In the genomic region with DNA sequence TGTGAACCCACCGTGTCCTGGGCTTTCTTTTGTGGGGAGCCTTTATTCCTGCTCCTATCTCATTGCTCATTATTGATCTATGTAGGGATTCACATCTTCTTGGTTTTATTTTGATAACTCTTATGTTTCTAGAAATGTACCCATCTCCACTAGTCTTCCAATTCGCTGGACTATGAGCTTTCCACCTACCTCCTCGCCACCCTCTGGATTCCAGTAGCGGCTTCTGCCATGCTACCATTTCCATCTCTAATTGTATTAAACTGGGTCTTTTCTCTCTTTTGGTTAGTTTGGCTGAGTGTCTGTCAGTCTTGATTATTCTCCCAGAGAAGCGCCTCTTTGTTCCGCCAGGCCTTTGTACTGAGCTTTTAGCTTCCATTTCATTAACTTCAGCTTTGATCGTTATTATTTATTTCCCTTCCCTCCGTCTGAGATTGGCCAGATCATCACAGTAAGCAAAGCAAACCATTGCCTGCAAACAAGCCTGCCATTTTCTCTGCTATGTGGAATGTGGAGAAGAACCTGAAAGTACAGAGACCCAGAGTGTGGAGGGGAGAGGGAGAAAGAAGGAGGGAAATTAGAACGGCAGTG, we compare ENCODE assay signal across 18 mouse cellular contexts.
DNase-seq lines count a peak whose midpoint lies in the region; ATAC-seq lines count a peak whose summit lies in the region.
"Had no signal": no experiment of that assay in that cellular context is flagged by ENCODE, and none has a peak within 500 bp of the region (broad histone marks: within the 10 kb centered on the region; RNA-seq: fewer than 3 reads in every experiment).

No protein-coding gene starts in this region.

- H3K4me1 ChIP-seq in hindbrain, embryonic 10.5 days (replicated peaks), result peaks cover 44% of the 10 kb centered on the region
- peaks cover 4% of the 10 kb centered on the region for H3K4me1 ChIP-seq in hindbrain, embryonic 16.5 days (ENCODE audit: control insufficient read depth, insufficient read depth, low read depth, low read length)
- H3K4me1 ChIP-seq in embryonic facial prominence, embryonic 10.5 days, result no peaks in the 10 kb centered on the region; the same call in 1 of the 2 replicates
- peaks cover 40% of the 10 kb centered on the region for H3K4me1 ChIP-seq in hindbrain, embryonic 13.5 days (replicated peaks)
- H3K4me1 ChIP-seq in midbrain, embryonic 15.5 days, result peaks cover 20% of the 10 kb centered on the region
- H3K4me1 ChIP-seq in intestine, embryonic 15.5 days (replicated peaks), result no peaks in the 10 kb centered on the region
- H3K4me1 ChIP-seq: embryonic facial prominence, embryonic 13.5 days; liver, embryonic 13.5 days had no signal

- no peaks in the 10 kb centered on the region for H3K9me3 ChIP-seq in hindbrain, embryonic 10.5 days
- H3K9me3 ChIP-seq in hindbrain, embryonic 16.5 days (ENCODE audit: control insufficient read depth, low read length), result no peaks in the 10 kb centered on the region
- H3K9me3 ChIP-seq in embryonic facial prominence, embryonic 10.5 days, result no peaks in the 10 kb centered on the region
- no peaks in the 10 kb centered on the region for H3K9me3 ChIP-seq in hindbrain, embryonic 13.5 days
- H3K9me3 ChIP-seq in midbrain, embryonic 15.5 days, result no peaks in the 10 kb centered on the region
- H3K9me3 ChIP-seq in intestine, embryonic 15.5 days, result no peaks in the 10 kb centered on the region
- H3K9me3 ChIP-seq: embryonic facial prominence, embryonic 13.5 days; G1E; liver, embryonic 13.5 days had no signal

- no peak for ATAC-seq in hindbrain, embryonic 16.5 days
- ATAC-seq in hindbrain, embryonic 13.5 days (ENCODE audit: low FRiP score), result no peak
- no peak for ATAC-seq in midbrain, embryonic 15.5 days (replicated peaks)
- ATAC-seq in intestine, embryonic 15.5 days, result no peak

- H3K4me2 ChIP-seq in hindbrain, embryonic 16.5 days (ENCODE audit: low read length), result no peak overlapping the region
- no peak overlapping the region for H3K4me2 ChIP-seq in hindbrain, embryonic 13.5 days
- no peak overlapping the region for H3K4me2 ChIP-seq in midbrain, embryonic 15.5 days
- H3K4me2 ChIP-seq in intestine, embryonic 15.5 days (replicated peaks), result no peak overlapping the region
- H3K4me2 ChIP-seq: embryonic facial prominence, embryonic 13.5 days; heart, embryonic 11.5 days; liver, embryonic 13.5 days had no signal

- H3K4me3 ChIP-seq in hindbrain, embryonic 10.5 days, result no peak overlapping the region
- H3K4me3 ChIP-seq in hindbrain, embryonic 16.5 days (ENCODE audit: low read length), result no peak overlapping the region
- no peak overlapping the region for H3K4me3 ChIP-seq in embryonic facial prominence, embryonic 10.5 days
- H3K4me3 ChIP-seq in hindbrain, embryonic 13.5 days, result no peak overlapping the region
- no peak overlapping the region for H3K4me3 ChIP-seq in midbrain, embryonic 15.5 days
- H3K4me3 ChIP-seq in intestine, embryonic 15.5 days (replicated peaks), result no peak overlapping the region
- H3K4me3 ChIP-seq: embryonic facial prominence, embryonic 13.5 days; liver, embryonic 13.5 days had no signal

- 48% methylated on average over 9 of the region's 9 CpGs for WGBS in hindbrain, embryonic 10.5 days
- 26% methylated on average over 9 of the region's 9 CpGs for WGBS in hindbrain, embryonic 16.5 days
- 65% methylated on average over 9 of the region's 9 CpGs for WGBS in embryonic facial prominence, embryonic 10.5 days
- WGBS in hindbrain, embryonic 13.5 days, result 23% methylated on average over 9 of the region's 9 CpGs
- WGBS in midbrain, embryonic 15.5 days, result 20% methylated on average over 9 of the region's 9 CpGs
- 79% methylated on average over 9 of the region's 9 CpGs for WGBS in intestine, embryonic 15.5 days

- intact Hi-C loops in heart, postnatal 36 days (cut with DNase I), result no loop called here

- H3K9ac ChIP-seq in hindbrain, embryonic 16.5 days (ENCODE audit: low read depth, low read length), result no peak overlapping the region
- no peak overlapping the region for H3K9ac ChIP-seq in hindbrain, embryonic 13.5 days
- no peak overlapping the region for H3K9ac ChIP-seq in midbrain, embryonic 15.5 days
- H3K9ac ChIP-seq in intestine, embryonic 15.5 days, result no peak overlapping the region
- H3K9ac ChIP-seq: embryonic facial prominence, embryonic 13.5 days; liver, embryonic 13.5 days had no signal

- H3K36me3 ChIP-seq in hindbrain, embryonic 10.5 days, result no peaks in the 10 kb centered on the region
- H3K36me3 ChIP-seq in hindbrain, embryonic 16.5 days (ENCODE audit: control insufficient read depth, insufficient read depth, low read length), result no peaks in the 10 kb centered on the region
- no peaks in the 10 kb centered on the region for H3K36me3 ChIP-seq in embryonic facial prominence, embryonic 10.5 days (replicated peaks)
- no peaks in the 10 kb centered on the region for H3K36me3 ChIP-seq in hindbrain, embryonic 13.5 days
- no peaks in the 10 kb centered on the region for H3K36me3 ChIP-seq in midbrain, embryonic 15.5 days (replicated peaks)
- H3K36me3 ChIP-seq in intestine, embryonic 15.5 days, result no peaks in the 10 kb centered on the region
- H3K36me3 ChIP-seq: embryonic facial prominence, embryonic 13.5 days; G1E; liver, embryonic 13.5 days had no signal

- DNase-seq in hindbrain, embryonic 10.5 days (ENCODE audit: low spot score), result peak; percentile 35
- no peak for DNase-seq in embryonic facial prominence, embryonic 10.5 days (ENCODE audit: low spot score)
- no peak for DNase-seq in heart, postnatal 36 days
- no peak for DNase-seq in heart, adult 18-20 months
- DNase-seq: adrenal gland, adult 8-10 months; cerebellum, adult 9-11 months; gastrocnemius, postnatal 10 days; kidney, adult 11 months; kidney, postnatal 36 days; liver, embryonic 13.5 days; thymus, adult 2 months had no signal

- H3K27ac ChIP-seq in hindbrain, embryonic 10.5 days, result peak overlapping the region; percentile 81
- no peak overlapping the region for H3K27ac ChIP-seq in hindbrain, embryonic 16.5 days (ENCODE audit: low read depth, low read length)
- H3K27ac ChIP-seq in embryonic facial prominence, embryonic 10.5 days (replicated peaks), result 0 out of 2 replicates have a peak overlapping the region, but pooled peaks have one; percentile 14
- peak overlapping the region; percentile 20 for H3K27ac ChIP-seq in hindbrain, embryonic 13.5 days
- H3K27ac ChIP-seq in midbrain, embryonic 15.5 days, result peak overlapping the region; percentile 48; the same call in 1 of the 2 replicates
- H3K27ac ChIP-seq in intestine, embryonic 15.5 days, result no peak overlapping the region
- H3K27ac ChIP-seq: embryonic facial prominence, embryonic 13.5 days; liver, embryonic 13.5 days had no signal

- H3K27me3 ChIP-seq in hindbrain, embryonic 10.5 days (ENCODE audit: insufficient read depth, poor library complexity, severe bottlenecking), result no peaks in the 10 kb centered on the region
- H3K27me3 ChIP-seq in hindbrain, embryonic 16.5 days (replicated peaks; ENCODE audit: control insufficient read depth, insufficient read depth, low read length), result no peaks in the 10 kb centered on the region
- no peaks in the 10 kb centered on the region for H3K27me3 ChIP-seq in embryonic facial prominence, embryonic 10.5 days (replicated peaks; ENCODE audit: low read depth, poor library complexity, severe bottlenecking)
- H3K27me3 ChIP-seq in hindbrain, embryonic 13.5 days, result no peaks in the 10 kb centered on the region
- no peaks in the 10 kb centered on the region for H3K27me3 ChIP-seq in midbrain, embryonic 15.5 days (replicated peaks)
- H3K27me3 ChIP-seq in intestine, embryonic 15.5 days (replicated peaks), result no peaks in the 10 kb centered on the region
- H3K27me3 ChIP-seq: embryonic facial prominence, embryonic 13.5 days; liver, embryonic 13.5 days had no signal

Comparison
In these comparisons a context has a peak if more than half of its experiments do, and no peak if none do; other contexts are left out.
1. H3K27ac ChIP-seq: peak in hindbrain, embryonic 10.5 days (single experiment), embryonic facial prominence, embryonic 10.5 days (single experiment), hindbrain, embryonic 13.5 days (single experiment) and midbrain, embryonic 15.5 days (single experiment); none in hindbrain, embryonic 16.5 days (single experiment) and intestine, embryonic 15.5 days (single experiment).